Mouse (Mus musculus) WW6 (cell line): Measurements from ENCODE around the gene Bptf.
"Not testable (repeated sequence)": the region's sequence is repeated elsewhere in the genome, so short reads cannot be mapped to it uniquely, and the experiment has no call there.

ENCODE experiments used
- DNase-seq: peaks from one replicate; pipeline ENCODE4 v3.0.0-alpha.2; 2013; ENCODE audit warnings: low read depth, low spot score

Bptf gene

DNA sequence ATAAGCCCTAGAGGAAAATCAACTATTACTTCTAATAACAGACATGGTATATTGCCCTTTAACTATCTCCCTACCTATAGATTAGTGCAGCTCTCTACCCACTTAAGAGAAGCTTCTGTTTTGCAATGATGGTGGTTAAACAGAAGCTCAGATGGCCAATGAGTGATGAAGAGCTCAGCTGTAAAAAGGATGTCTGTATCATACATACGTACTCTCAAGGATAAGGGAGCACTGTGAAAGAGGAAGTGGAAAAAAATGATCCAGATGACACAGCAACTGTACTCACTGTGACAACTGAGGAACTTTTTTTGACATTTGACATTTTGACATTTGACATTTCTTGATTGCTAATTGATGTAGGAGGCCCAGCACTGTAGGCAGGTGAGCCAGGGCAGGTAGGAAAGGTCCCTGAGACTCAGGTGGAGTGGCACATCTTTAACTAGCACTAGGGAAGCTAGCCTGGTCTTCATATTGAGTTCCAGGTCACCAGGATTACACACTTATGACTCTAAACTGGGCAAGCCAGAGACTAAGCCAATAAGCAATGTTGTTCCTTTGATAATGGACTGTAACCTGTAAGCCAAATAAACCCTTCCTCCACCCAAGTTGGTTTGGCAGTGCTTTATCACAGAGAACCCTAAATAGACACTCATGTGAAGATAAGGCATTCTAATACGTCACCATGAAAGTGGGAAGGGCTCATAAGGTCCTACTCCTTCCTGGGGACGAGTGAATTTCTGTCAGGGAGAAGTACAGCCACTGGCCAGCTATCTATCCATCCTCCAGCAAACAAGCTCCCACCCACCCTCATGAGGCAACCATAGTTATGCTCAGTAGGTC lies 137.5 kb downstream of the Bptf start:
- no peak for DNase-seq

DNA sequence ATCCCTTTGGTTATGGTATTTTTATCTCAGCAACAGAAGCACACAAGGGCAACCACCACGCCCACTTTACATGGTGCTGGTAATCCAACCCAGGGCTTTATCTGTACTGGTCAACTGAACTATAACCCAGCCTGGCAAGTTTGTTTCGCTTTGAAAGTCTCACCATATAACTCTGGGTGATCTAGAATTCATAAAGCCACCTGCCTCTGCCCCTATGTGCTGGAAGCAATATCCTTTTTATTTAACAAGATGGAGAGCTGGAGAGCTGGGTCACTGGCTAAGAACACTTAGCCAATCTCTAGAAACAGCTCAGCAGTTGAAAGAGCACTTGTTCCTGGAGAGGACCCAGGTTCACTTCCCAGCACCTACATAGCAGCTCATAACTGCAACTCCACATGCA lies 144.5 kb downstream of the Bptf start:
- DNase-seq, result no peak

DNA sequence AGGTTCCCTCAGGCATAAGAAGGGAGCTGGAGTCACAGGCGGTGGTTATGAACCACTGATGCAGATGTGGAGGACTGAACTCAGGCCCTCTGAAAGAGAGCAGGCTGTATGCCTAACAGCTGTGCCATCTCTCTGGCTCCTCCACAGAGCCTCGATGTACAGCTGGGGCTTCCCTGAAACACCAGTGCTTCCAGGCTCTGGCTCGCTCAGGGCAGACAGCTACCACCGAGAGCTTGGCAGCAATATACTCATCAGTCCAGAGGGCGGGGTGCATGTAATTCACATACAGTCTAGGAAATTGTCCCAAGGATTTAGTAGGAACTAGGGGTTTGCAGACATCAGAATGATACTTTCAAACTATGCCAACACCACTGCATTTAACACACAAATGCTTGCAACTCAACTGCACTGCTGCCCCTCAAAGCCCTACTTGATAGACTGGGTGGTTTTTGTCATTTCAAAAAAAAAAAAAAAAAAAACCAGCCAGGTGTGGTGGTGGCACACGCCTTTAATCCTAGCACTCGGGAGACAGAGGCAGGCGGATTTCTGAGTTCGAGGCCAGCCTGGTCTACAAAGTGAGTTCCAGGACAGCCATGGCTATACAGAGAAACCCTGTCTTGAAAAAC lies 145.8 kb downstream of the Bptf start:
- not testable (repeated sequence) for DNase-seq
